Mouse (Mus musculus) intestine, postnatal 0 days (tissue): Measurements from ENCODE around the gene Dnttip2. TPM values are rescaled to one million over a fixed set of nuclear protein-coding genes. Genes with fewer than 3 reads are reported as not detected.
A peak's percentile ranks its signal among the peaks of the same experiment; 100 is the strongest.

Experiments used
- ATAC-seq: fragments of 200-750 bp; cut with Nextera tagmentation; 2 replicates; pipeline ENCODE4 v1.8.0; 2017; ENCODE audit warnings: mild to moderate bottlenecking, moderate TSS enrichment, moderate library complexity
- H3K27ac ChIP-seq: fragments of 300-500 bp; sonication (generic); 2 replicates; pipeline ENCODE4 v1.5.1; 2014; ENCODE audit warnings: mild to moderate bottlenecking, low read depth, low read length, moderate library complexity
- H3K27me3 ChIP-seq: fragments of 300-500 bp; sonication (generic); replicated peaks from 2 replicates; pipeline ENCODE4 v1.6.1; 2014; ENCODE audit warnings: low read length, mixed read lengths; ENCODE audit not compliant: control insufficient read depth, insufficient read depth
- H3K36me3 ChIP-seq: fragments of 300-500 bp; sonication (generic); 2 replicates; pipeline ENCODE4 v1.6.1; 2014; ENCODE audit warnings: mild to moderate bottlenecking, moderate library complexity; ENCODE audit not compliant: control insufficient read depth, insufficient read depth
- H3K4me1 ChIP-seq: fragments of 300-500 bp; sonication (generic); replicated peaks from 2 replicates; pipeline ENCODE4 v1.6.1; 2014; ENCODE audit warnings: antibody characterized with exemption, low read length, mixed read lengths; ENCODE audit not compliant: control insufficient read depth, insufficient read depth
- H3K4me2 ChIP-seq: fragments of 300-500 bp; sonication (generic); replicated peaks from 2 replicates; pipeline ENCODE4 v1.6.1; 2014; ENCODE audit warnings: low read depth, mild to moderate bottlenecking, moderate library complexity
- H3K4me3 ChIP-seq: fragments of 300-500 bp; sonication (generic); 2 replicates; pipeline ENCODE4 v1.5.1; 2014; ENCODE audit warnings: low read depth, low read length
- H3K9ac ChIP-seq: fragments of 300-500 bp; sonication (generic); 2 replicates; pipeline ENCODE4 v1.6.1; 2014; ENCODE audit warnings: mild to moderate bottlenecking, low read depth, low read length
- H3K9me3 ChIP-seq: fragments of 300-500 bp; sonication (generic); 2 replicates; pipeline ENCODE4 v1.6.1; 2016; ENCODE audit warnings: mixed run types; ENCODE audit not compliant: control insufficient read depth
- CTCF ChIP-seq: sonication (generic); IDR thresholded peaks from 2 replicates; pipeline ENCODE4 v1.5.1; 2016; ENCODE audit warnings: low read depth, mild to moderate bottlenecking, control low read depth, antibody characterized with exemption, moderate library complexity
- WGBS: fragments of 180-500 bp; shearing (Covaris S2); extraction: QIAGEN DNeasy Blood & Tissue Kit; methylation state at CpG from one replicate; pipeline ENCODE4 v1.1.7; 2014; 5-methylcytosine and 5-hydroxymethylcytosine counted together
- polyA plus RNA-seq: library from polyadenylated mRNA; unstranded; fragments of >200 nt; fragmentation: Nextera tagmentation; extraction: Ambion mirVana; gene quantifications from 2 replicates; pipeline ENCODE4 v1.2.1, GENCODE M21; 2015

The Dnttip2 gene
- polyA plus RNA-seq, 1 experiment from 2014 or later: 42.4 TPM

- Histone ChIP-seq H3K4me1 (peaks cover 8% of the 10 kb centered on the region), H3K9ac (peak overlapping the region; percentile 89), H3K4me3 (peak overlapping the region; percentile 76), H3K36me3 (no peaks in the 10 kb centered on the region), H3K27me3 (no peaks in the 10 kb centered on the region), H3K27ac (peak overlapping the region; percentile 95), H3K4me2 (peak overlapping the region; percentile 77), H3K9me3 (no peaks in the 10 kb centered on the region)
- WGBS: under 1% methylated on average over 104 of the region's 105 CpGs
- TF ChIP-seq CTCF: no peak; the same call in 1 of the 2 replicates
- ATAC-seq: peak; percentile 72
Measured at GRCm38 (mm10) chr3:122293223-122293953, 19.2 kb downstream of the Dnttip2 start.

- Histone ChIP-seq H3K4me3 (peak within 1 kb of the TSS; percentile 76), H3K9ac (peak within 1 kb of the TSS; percentile 89), H3K27ac (peak within 1 kb of the TSS; percentile 95), H3K36me3 (no peaks in the 10 kb centered on the region), H3K4me2 (peak within 1 kb of the TSS; percentile 77), H3K4me1 (peaks cover 8% of the 10 kb centered on the region), H3K27me3 (no peaks in the 10 kb centered on the region), H3K9me3 (no peaks in the 10 kb centered on the region)
- TF ChIP-seq CTCF: no peak
- WGBS: 6% methylated on average over 33 of the region's 37 CpGs
- peak; percentile 39 for ATAC-seq
Measured at GRCm38 (mm10) chr3:122293954-122294850, 20.0 kb downstream of the Dnttip2 start, which contains the start of gene Bcar3. Gene Bcar3 (plus strand): TSS chr3:122294136.

- no peak for ATAC-seq
- WGBS: 8% methylated on average over 5 of the region's 5 CpGs
- TF ChIP-seq CTCF: peak; percentile 92
- Histone ChIP-seq H3K4me1 (peaks cover 8% of the 10 kb centered on the region; the same call in 1 of the 2 replicates), H3K36me3 (no peaks in the 10 kb centered on the region), H3K9me3 (no peaks in the 10 kb centered on the region), H3K9ac (no peak overlapping the region), H3K4me3 (no peak overlapping the region), H3K4me2 (no peak overlapping the region), H3K27ac (no peak overlapping the region), H3K27me3 (no peaks in the 10 kb centered on the region)
Measured at GRCm38 (mm10) chr3:122295511-122295910, 21.3 kb downstream of the Dnttip2 start.

GRCm38 (mm10) chr3:122296979-122297378, 22.8 kb downstream of the Dnttip2 start:
- no peak overlapping the region for H3K27ac ChIP-seq
- peaks cover 4% of the 10 kb centered on the region; the same call in 1 of the 2 replicates for H3K4me1 ChIP-seq
- H3K27me3 ChIP-seq: no peaks in the 10 kb centered on the region
- no peak overlapping the region for H3K9ac ChIP-seq
- no peak overlapping the region for H3K4me2 ChIP-seq
- no peak for TF ChIP-seq CTCF
- no peak for ATAC-seq
- no peaks in the 10 kb centered on the region for H3K36me3 ChIP-seq
- H3K4me3 ChIP-seq: no peak overlapping the region
- H3K9me3 ChIP-seq: no peaks in the 10 kb centered on the region
- 70% methylated on average over 5 of the region's 5 CpGs for WGBS

- Histone ChIP-seq H3K9me3 (no peaks in the 10 kb centered on the region), H3K9ac (no peak overlapping the region), H3K27me3 (no peaks in the 10 kb centered on the region), H3K4me3 (no peak overlapping the region), H3K4me1 (no peaks in the 10 kb centered on the region), H3K27ac (no peak overlapping the region), H3K4me2 (no peak overlapping the region), H3K36me3 (no peaks in the 10 kb centered on the region)
- WGBS: 61% methylated on average over 9 of the region's 9 CpGs
- ATAC-seq: no peak
- no peak for TF ChIP-seq CTCF
Measured at GRCm38 (mm10) chr3:122300983-122301919, 27.1 kb downstream of the Dnttip2 start.
